16 mouse cellular contexts compared by ENCODE assay signal in the genomic region with DNA sequence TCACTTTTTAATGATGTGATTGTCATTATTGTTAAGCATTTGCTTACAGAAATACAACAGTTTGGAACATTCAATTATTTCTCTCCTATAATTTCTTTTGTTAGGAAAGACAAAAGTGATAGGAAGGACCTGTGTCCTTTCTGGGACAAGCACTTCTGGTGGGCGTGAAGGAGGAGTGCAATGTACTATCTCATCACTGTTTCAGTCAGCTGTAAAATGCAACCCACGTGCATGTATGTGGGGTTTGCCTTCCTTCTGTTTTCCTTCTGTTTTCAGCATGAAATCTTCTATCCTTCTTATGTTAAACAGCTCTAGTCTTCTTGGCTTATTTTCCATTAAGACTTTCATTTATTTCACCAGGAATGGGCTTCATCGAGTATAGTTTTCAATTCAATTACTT.
"Had no signal": no experiment of that assay in that cellular context is flagged by ENCODE, and none has a peak within 500 bp of the region (broad histone marks: within the 10 kb centered on the region; RNA-seq: fewer than 3 reads in every experiment).

No protein-coding gene starts in this region.

- H3K4me3 ChIP-seq: neural tube, embryonic 13.5 days; neural tube, embryonic 15.5 days; stomach, embryonic 15.5 days had no signal

- H3K36me3 ChIP-seq: neural tube, embryonic 15.5 days had no signal

- H3K4me2 ChIP-seq: neural tube, embryonic 15.5 days; stomach, embryonic 15.5 days had no signal

- H3K9me3 ChIP-seq: neural tube, embryonic 13.5 days; neural tube, embryonic 15.5 days; stomach, embryonic 15.5 days had no signal

- H3K27me3 ChIP-seq: neural tube, embryonic 13.5 days; neural tube, embryonic 15.5 days; stomach, embryonic 15.5 days had no signal

- H3K9ac ChIP-seq: neural tube, embryonic 13.5 days; neural tube, embryonic 15.5 days; stomach, embryonic 15.5 days had no signal

- DNase-seq: retina, postnatal 1 day; right cerebral cortex, adult 18-20 months; right cerebral cortex, postnatal 14 days; right cerebral cortex, postnatal 25 days; right cerebral cortex, postnatal 4 days; spleen, adult 18-20 months; thymus, adult 18-20 months; thymus, adult 2 months; thymus, postnatal 14 days; thymus, postnatal 25 days; thymus, postnatal 36 days; thymus, postnatal 4 days had no signal

- H3K27ac ChIP-seq: neural tube, embryonic 13.5 days; neural tube, embryonic 15.5 days; stomach, embryonic 15.5 days; stomach, postnatal 0 days had no signal
